Mouse (Mus musculus): ENCODE results near the gene Nmnat3. TPM values are rescaled to one million over a fixed set of nuclear protein-coding genes. Genes with fewer than 3 reads are reported as not detected.

Gene Nmnat3
- polyA plus RNA-seq, 1 experiment from 2014 or later, result 1.8 TPM

GRCm38 (mm10) chr9:98326088-98326487 lies 38.9 kb downstream of the Nmnat3 start:
- Histone ChIP-seq H3K9me3 (ENCODE audit: control insufficient read depth, low read length) (peaks cover 7% of the 10 kb centered on the region; the same call in 1 of the 2 replicates), H3K4me1 (replicated peaks; ENCODE audit: control insufficient read depth, insufficient read depth, low read length) (peaks cover 16% of the 10 kb centered on the region), H3K4me3 (replicated peaks; ENCODE audit: low read length) (no peak overlapping the region), H3K9ac (replicated peaks; ENCODE audit: low read depth, low read length) (no peak overlapping the region), H3K27ac (ENCODE audit: low read length) (no peak overlapping the region), H3K4me2 (ENCODE audit: low read length) (no peak overlapping the region), H3K27me3 (replicated peaks; ENCODE audit: control insufficient read depth, insufficient read depth, low read length) (no peaks in the 10 kb centered on the region), H3K36me3 (ENCODE audit: control insufficient read depth, insufficient read depth) (no peaks in the 10 kb centered on the region)
- no peak for ATAC-seq
- WGBS, result 83% methylated on average over 1 of the region's 1 CpGs

- no peaks in the 10 kb centered on the region for H3K36me3 ChIP-seq (ENCODE audit: control insufficient read depth, insufficient read depth)
- WGBS, result 54% methylated on average over 10 of the region's 10 CpGs
- H3K27ac ChIP-seq (ENCODE audit: low read length), result no peak overlapping the region
- ATAC-seq, result 0 out of 2 replicates have a peak, but pooled peaks have one; percentile 27
- H3K4me1 ChIP-seq (replicated peaks; ENCODE audit: control insufficient read depth, insufficient read depth, low read length), result peaks cover 16% of the 10 kb centered on the region
- no peak overlapping the region for H3K4me2 ChIP-seq (ENCODE audit: low read length)
- H3K27me3 ChIP-seq (replicated peaks; ENCODE audit: control insufficient read depth, insufficient read depth, low read length), result no peaks in the 10 kb centered on the region
- H3K9me3 ChIP-seq (ENCODE audit: control insufficient read depth, low read length), result no peaks in the 10 kb centered on the region
- no peak overlapping the region for H3K9ac ChIP-seq (replicated peaks; ENCODE audit: low read depth, low read length)
- H3K4me3 ChIP-seq (replicated peaks; ENCODE audit: low read length), result no peak overlapping the region
These were observed 41.4 kb downstream of the Nmnat3 start for GRCm38 (mm10) chr9:98328415-98329176.

DNA sequence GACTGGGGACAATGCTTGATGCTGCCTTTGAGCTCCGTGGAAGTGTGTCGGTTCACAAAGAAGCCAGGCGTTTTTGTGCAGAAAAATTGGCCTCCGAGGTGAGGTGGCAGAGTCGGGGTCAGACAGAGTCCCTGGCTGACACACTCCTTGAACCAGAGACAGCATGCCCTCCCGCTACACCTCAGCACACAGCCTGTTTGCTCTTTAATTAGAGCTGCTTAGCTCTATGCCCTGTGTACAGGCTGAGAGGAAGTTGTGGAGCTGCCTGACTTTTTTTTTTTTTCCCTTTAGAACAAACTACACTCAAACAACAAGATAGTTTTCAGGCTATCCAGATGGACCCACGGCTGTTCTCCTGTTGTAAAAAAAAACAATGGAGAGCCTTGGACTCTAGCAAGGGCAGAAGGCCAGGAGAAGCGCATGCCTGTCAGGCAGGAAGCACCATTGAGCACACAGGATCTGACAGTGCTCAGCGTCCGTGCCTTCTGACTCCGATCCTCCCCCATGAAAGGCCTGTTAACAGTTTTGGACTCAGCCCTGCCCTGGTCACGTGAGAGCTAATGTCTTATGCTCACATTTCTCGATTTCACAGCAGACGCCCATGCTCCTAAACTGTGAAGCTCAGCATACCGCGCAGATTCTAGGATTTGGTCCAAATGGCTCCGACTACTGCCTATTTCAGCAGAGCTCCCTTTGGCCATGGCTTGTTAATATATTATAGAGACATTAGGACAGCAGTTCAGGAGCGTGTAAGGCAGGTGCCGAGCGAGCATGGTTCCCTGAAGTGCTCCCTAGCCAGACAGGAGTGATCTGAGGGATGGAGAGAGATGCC lies 42.3 kb downstream of the Nmnat3 start:
- H3K27ac ChIP-seq (ENCODE audit: low read length), result peak overlapping the region; percentile 9; the same call in 1 of the 2 replicates
- peak overlapping the region; percentile 37 for H3K4me2 ChIP-seq (ENCODE audit: low read length)
- no peaks in the 10 kb centered on the region for H3K27me3 ChIP-seq (replicated peaks; ENCODE audit: control insufficient read depth, insufficient read depth, low read length)
- no peak overlapping the region for H3K9ac ChIP-seq (replicated peaks; ENCODE audit: low read depth, low read length)
- peaks cover 16% of the 10 kb centered on the region for H3K4me1 ChIP-seq (replicated peaks; ENCODE audit: control insufficient read depth, insufficient read depth, low read length)
- WGBS, result 27% methylated on average over 20 of the region's 20 CpGs
- H3K9me3 ChIP-seq (ENCODE audit: control insufficient read depth, low read length), result no peaks in the 10 kb centered on the region
- H3K36me3 ChIP-seq (ENCODE audit: control insufficient read depth, insufficient read depth), result no peaks in the 10 kb centered on the region
- H3K4me3 ChIP-seq (replicated peaks; ENCODE audit: low read length), result no peak overlapping the region
- peak; percentile 60 for ATAC-seq

GRCm38 (mm10) chr9:98333219-98333754 lies 46.1 kb downstream of the Nmnat3 start:
- H3K36me3 ChIP-seq (ENCODE audit: control insufficient read depth, insufficient read depth), result no peaks in the 10 kb centered on the region
- no peak overlapping the region for H3K4me3 ChIP-seq (replicated peaks; ENCODE audit: low read length)
- H3K27me3 ChIP-seq (replicated peaks; ENCODE audit: control insufficient read depth, insufficient read depth, low read length), result no peaks in the 10 kb centered on the region
- H3K4me1 ChIP-seq (replicated peaks; ENCODE audit: control insufficient read depth, insufficient read depth, low read length), result peaks cover 16% of the 10 kb centered on the region
- H3K9ac ChIP-seq (replicated peaks; ENCODE audit: low read depth, low read length), result no peak overlapping the region
- no peak overlapping the region for H3K27ac ChIP-seq (ENCODE audit: low read length)
- H3K4me2 ChIP-seq (ENCODE audit: low read length), result no peak overlapping the region
- 93% methylated on average over 3 of the region's 3 CpGs for WGBS
- no peak for ATAC-seq
- no peaks in the 10 kb centered on the region for H3K9me3 ChIP-seq (ENCODE audit: control insufficient read depth, low read length)

GRCm38 (mm10) chr9:98337881-98338769 lies 50.9 kb downstream of the Nmnat3 start:
- ATAC-seq, result no peak
- 72% methylated on average over 15 of the region's 15 CpGs for WGBS
- H3K27ac ChIP-seq (ENCODE audit: low read length), result no peak overlapping the region
- H3K27me3 ChIP-seq (replicated peaks; ENCODE audit: control insufficient read depth, insufficient read depth, low read length), result no peaks in the 10 kb centered on the region
- no peak overlapping the region for H3K4me3 ChIP-seq (replicated peaks; ENCODE audit: low read length)
- H3K36me3 ChIP-seq (ENCODE audit: control insufficient read depth, insufficient read depth), result no peaks in the 10 kb centered on the region
- H3K4me2 ChIP-seq (ENCODE audit: low read length), result no peak overlapping the region
- H3K4me1 ChIP-seq (replicated peaks; ENCODE audit: control insufficient read depth, insufficient read depth, low read length), result peaks cover 2% of the 10 kb centered on the region; the same call in 1 of the 2 replicates
- no peaks in the 10 kb centered on the region for H3K9me3 ChIP-seq (ENCODE audit: control insufficient read depth, low read length)
- no peak overlapping the region for H3K9ac ChIP-seq (replicated peaks; ENCODE audit: low read depth, low read length)

- Histone ChIP-seq H3K27ac (ENCODE audit: low read length) (no peak overlapping the region), H3K4me1 (replicated peaks; ENCODE audit: control insufficient read depth, insufficient read depth, low read length) (peaks cover 2% of the 10 kb centered on the region; the same call in 1 of the 2 replicates), H3K36me3 (ENCODE audit: control insufficient read depth, insufficient read depth) (no peaks in the 10 kb centered on the region), H3K9me3 (ENCODE audit: control insufficient read depth, low read length) (no peaks in the 10 kb centered on the region), H3K4me2 (ENCODE audit: low read length) (no peak overlapping the region), H3K27me3 (replicated peaks; ENCODE audit: control insufficient read depth, insufficient read depth, low read length) (no peaks in the 10 kb centered on the region), H3K9ac (replicated peaks; ENCODE audit: low read depth, low read length) (no peak overlapping the region), H3K4me3 (replicated peaks; ENCODE audit: low read length) (no peak overlapping the region)
- 64% methylated on average over 4 of the region's 4 CpGs for WGBS
- no peak for ATAC-seq
These were observed 52.7 kb downstream of the Nmnat3 start for GRCm38 (mm10) chr9:98339971-98340370.

GRCm38 (mm10) chr9:98340427-98340826 lies 53.2 kb downstream of the Nmnat3 start:
- H3K4me2 ChIP-seq (ENCODE audit: low read length), result no peak overlapping the region
- H3K4me3 ChIP-seq (replicated peaks; ENCODE audit: low read length), result no peak overlapping the region
- H3K27ac ChIP-seq (ENCODE audit: low read length), result no peak overlapping the region
- ATAC-seq, result no peak
- H3K9me3 ChIP-seq (ENCODE audit: control insufficient read depth, low read length), result no peaks in the 10 kb centered on the region
- no peaks in the 10 kb centered on the region for H3K27me3 ChIP-seq (replicated peaks; ENCODE audit: control insufficient read depth, insufficient read depth, low read length)
- H3K36me3 ChIP-seq (ENCODE audit: control insufficient read depth, insufficient read depth), result no peaks in the 10 kb centered on the region
- 72% methylated on average over 4 of the region's 4 CpGs for WGBS
- H3K4me1 ChIP-seq (replicated peaks; ENCODE audit: control insufficient read depth, insufficient read depth, low read length), result peaks cover 2% of the 10 kb centered on the region; the same call in 1 of the 2 replicates
- no peak overlapping the region for H3K9ac ChIP-seq (replicated peaks; ENCODE audit: low read depth, low read length)

DNA sequence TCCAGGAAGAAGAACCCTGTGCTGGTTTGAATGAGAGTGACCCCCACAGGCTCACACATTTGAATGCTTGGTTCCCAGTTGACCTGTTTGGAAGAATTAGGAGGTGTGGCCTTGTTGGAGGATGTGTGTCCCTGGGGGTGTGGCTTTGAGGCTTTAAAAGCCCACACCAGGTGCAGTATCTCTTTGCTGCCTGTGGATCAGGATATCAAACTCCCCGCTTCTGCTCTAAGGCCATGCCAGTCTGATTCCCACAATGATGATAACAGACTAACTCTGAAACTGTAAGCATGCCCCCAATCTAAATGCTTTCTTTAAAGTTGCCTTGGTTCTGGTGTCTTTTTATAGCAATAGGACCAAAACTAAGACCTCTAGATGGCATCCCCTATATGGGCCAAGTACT lies 58.6 kb downstream of the Nmnat3 start:
- no peak overlapping the region for H3K4me3 ChIP-seq (replicated peaks; ENCODE audit: low read length)
- H3K9ac ChIP-seq (replicated peaks; ENCODE audit: low read depth, low read length), result no peak overlapping the region
- 85% methylated on average over 1 of the region's 1 CpGs for WGBS
- H3K4me1 ChIP-seq (replicated peaks; ENCODE audit: control insufficient read depth, insufficient read depth, low read length), result peaks cover 9% of the 10 kb centered on the region
- ATAC-seq, result no peak
- H3K27ac ChIP-seq (ENCODE audit: low read length), result no peak overlapping the region
- no peaks in the 10 kb centered on the region for H3K36me3 ChIP-seq (ENCODE audit: control insufficient read depth, insufficient read depth)
- H3K4me2 ChIP-seq (ENCODE audit: low read length), result no peak overlapping the region
- no peaks in the 10 kb centered on the region for H3K27me3 ChIP-seq (replicated peaks; ENCODE audit: control insufficient read depth, insufficient read depth, low read length)
- no peaks in the 10 kb centered on the region for H3K9me3 ChIP-seq (ENCODE audit: control insufficient read depth, low read length)

All from forebrain, embryonic 16.5 days (tissue).